Mouse (Mus musculus) E14TG2a.4 (cell line): ENCODE data around the gene Tmcc1.

Experiments
- CTCF ChIP-seq: conservative IDR thresholded peaks from 2 replicates; pipeline ENCODE4 v1.5.1; 2014; ENCODE audit warnings: low read length
- NANOG ChIP-seq: IDR thresholded peaks from 2 replicates; pipeline ENCODE4 v1.6.1; 2014; ENCODE audit warnings: borderline replicate concordance, low read length, mixed read lengths
- POU5F1 ChIP-seq: IDR thresholded peaks from 2 replicates; pipeline ENCODE4 v1.6.1; 2014; ENCODE audit warnings: low read length, borderline replicate concordance

GRCm38 (mm10) chr6:116003516-116003915, 189.8 kb downstream of the Tmcc1 start:
- no peak for TF ChIP-seq CTCF
- TF ChIP-seq NANOG, result no peak
- no peak for TF ChIP-seq POU5F1
